Mouse (Mus musculus): ENCODE measurements around the gene Dcaf10. TPM values are rescaled to one million over a fixed set of nuclear protein-coding genes. Genes with fewer than 3 reads are reported as not detected.
A peak's percentile ranks its signal among the peaks of the same experiment; 100 is the strongest.
"Not testable (repeated sequence)": the region's sequence is repeated elsewhere in the genome, so short reads cannot be mapped to it uniquely, and the experiment has no call there.

Dcaf10 gene
- polyA plus RNA-seq, 1 experiment from 2014 or later: 15.6 TPM

- Histone ChIP-seq H3K9ac (peak within 1 kb of the TSS; percentile 99), H3K27me3 (replicated peaks) (no peaks in the 10 kb centered on the region), H3K4me2 (peak within 1 kb of the TSS; percentile 84), H3K36me3 (peaks cover 16% of the 10 kb centered on the region), H3K4me1 (replicated peaks) (peaks cover 18% of the 10 kb centered on the region), H3K27ac (ENCODE audit: poor library complexity, severe bottlenecking) (peak within 1 kb of the TSS; percentile 99), H3K4me3 (peak within 1 kb of the TSS; percentile 99), H3K9me3 (replicated peaks) (no peaks in the 10 kb centered on the region)
- peak; percentile 89 for ATAC-seq (ENCODE audit: insufficient number of reproducible peaks, low FRiP score)
- WGBS: under 1% methylated on average over 76 of the region's 76 CpGs
Observed at GRCm38 (mm10) chr4:45342286-45343155, 620 bp downstream of the Dcaf10 start, which contains the start of gene Exosc3. TSS of gene Exosc3 (minus strand) at chr4:45342732.

- Histone ChIP-seq H3K4me1 (replicated peaks) (no peaks in the 10 kb centered on the region), H3K27me3 (replicated peaks) (no peaks in the 10 kb centered on the region), H3K4me2 (no peak overlapping the region), H3K4me3 (no peak overlapping the region), H3K9me3 (replicated peaks) (no peaks in the 10 kb centered on the region), H3K9ac (no peak overlapping the region), H3K36me3 (peaks cover 22% of the 10 kb centered on the region), H3K27ac (ENCODE audit: poor library complexity, severe bottlenecking) (no peak overlapping the region)
- WGBS: 91% methylated on average over 3 of the region's 3 CpGs
- no peak for ATAC-seq (ENCODE audit: insufficient number of reproducible peaks, low FRiP score)
Observed at GRCm38 (mm10) chr4:45356653-45357052, 14.8 kb downstream of the Dcaf10 start.

- WGBS: 82% methylated on average over 3 of the region's 3 CpGs
- H3K4me2 ChIP-seq: no peak overlapping the region
- no peaks in the 10 kb centered on the region for H3K4me1 ChIP-seq (replicated peaks)
- H3K9me3 ChIP-seq (replicated peaks): no peaks in the 10 kb centered on the region
- no peaks in the 10 kb centered on the region for H3K27me3 ChIP-seq (replicated peaks)
- H3K36me3 ChIP-seq: peaks cover 70% of the 10 kb centered on the region
- no peak overlapping the region for H3K27ac ChIP-seq (ENCODE audit: poor library complexity, severe bottlenecking)
- no peak for ATAC-seq (ENCODE audit: insufficient number of reproducible peaks, low FRiP score)
- H3K4me3 ChIP-seq: no peak overlapping the region
- no peak overlapping the region for H3K9ac ChIP-seq
Observed at GRCm38 (mm10) chr4:45371261-45371660, 29.4 kb downstream of the Dcaf10 start.

- no peak overlapping the region for H3K4me3 ChIP-seq
- 85% methylated on average over 5 of the region's 5 CpGs for WGBS
Observed at GRCm38 (mm10) chr4:45374879-45375278, 33.0 kb downstream of the Dcaf10 start.

GRCm38 (mm10) chr4:45376573-45376972 is 34.7 kb downstream of the Dcaf10 start:
- Histone ChIP-seq H3K36me3 (peaks cover 62% of the 10 kb centered on the region), H3K27me3 (replicated peaks) (no peaks in the 10 kb centered on the region), H3K4me3 (no peak overlapping the region), H3K27ac (ENCODE audit: poor library complexity, severe bottlenecking) (no peak overlapping the region), H3K4me2 (no peak overlapping the region), H3K4me1 (replicated peaks) (no peaks in the 10 kb centered on the region), H3K9me3 (replicated peaks) (no peaks in the 10 kb centered on the region), H3K9ac (no peak overlapping the region)
- no peak for ATAC-seq (ENCODE audit: insufficient number of reproducible peaks, low FRiP score)
- WGBS: 84% methylated on average over 4 of the region's 4 CpGs

More at GRCm38 (mm10) chr4:45374879-45375278, 33.0 kb downstream of the Dcaf10 start:
- Histone ChIP-seq H3K4me1 (replicated peaks) (no peaks in the 10 kb centered on the region), H3K9ac (no peak overlapping the region), H3K27me3 (replicated peaks) (no peaks in the 10 kb centered on the region), H3K36me3 (peaks cover 76% of the 10 kb centered on the region), H3K27ac (ENCODE audit: poor library complexity, severe bottlenecking) (no peak overlapping the region), H3K4me2 (no peak overlapping the region), H3K9me3 (replicated peaks) (no peaks in the 10 kb centered on the region)
- ATAC-seq (ENCODE audit: insufficient number of reproducible peaks, low FRiP score): no peak

- not testable (repeated sequence) for H3K27ac ChIP-seq (ENCODE audit: poor library complexity, severe bottlenecking); H3K4me2 ChIP-seq; ATAC-seq (ENCODE audit: insufficient number of reproducible peaks, low FRiP score); H3K9ac ChIP-seq; H3K27me3 ChIP-seq (replicated peaks); H3K9me3 ChIP-seq (replicated peaks); H3K4me3 ChIP-seq; H3K4me1 ChIP-seq (replicated peaks)
- H3K36me3 ChIP-seq: peaks cover 22% of the 10 kb centered on the region
- WGBS: 86% methylated on average over 10 of the region's 10 CpGs
Observed at GRCm38 (mm10) chr4:45380903-45381580, 39.1 kb downstream of the Dcaf10 start.

- not testable (repeated sequence) for H3K27ac ChIP-seq (ENCODE audit: poor library complexity, severe bottlenecking); H3K9me3 ChIP-seq (replicated peaks); ATAC-seq (ENCODE audit: insufficient number of reproducible peaks, low FRiP score); H3K27me3 ChIP-seq (replicated peaks); H3K4me2 ChIP-seq; H3K4me1 ChIP-seq (replicated peaks); H3K9ac ChIP-seq; H3K4me3 ChIP-seq
- H3K36me3 ChIP-seq: peaks cover 12% of the 10 kb centered on the region
- WGBS: 37% methylated on average over 2 of the region's 2 CpGs
Observed at GRCm38 (mm10) chr4:45382133-45382532, 40.2 kb downstream of the Dcaf10 start.

- WGBS: 84% methylated on average over 5 of the region's 5 CpGs
- not testable (repeated sequence) for ATAC-seq (ENCODE audit: insufficient number of reproducible peaks, low FRiP score); H3K9ac ChIP-seq; H3K27ac ChIP-seq (ENCODE audit: poor library complexity, severe bottlenecking); H3K4me2 ChIP-seq; H3K36me3 ChIP-seq; H3K4me1 ChIP-seq (replicated peaks); H3K27me3 ChIP-seq (replicated peaks); H3K9me3 ChIP-seq (replicated peaks); H3K4me3 ChIP-seq
Observed at GRCm38 (mm10) chr4:45387296-45387695, 45.4 kb downstream of the Dcaf10 start.

- no peak overlapping the region for H3K4me2 ChIP-seq
- no peaks in the 10 kb centered on the region for H3K4me1 ChIP-seq (replicated peaks)
- H3K27ac ChIP-seq (ENCODE audit: poor library complexity, severe bottlenecking): no peak overlapping the region
- no peak for ATAC-seq (ENCODE audit: insufficient number of reproducible peaks, low FRiP score)
- H3K27me3 ChIP-seq (replicated peaks): no peaks in the 10 kb centered on the region
- WGBS: 70% methylated on average over 4 of the region's 4 CpGs
- H3K9me3 ChIP-seq (replicated peaks): no peaks in the 10 kb centered on the region
- H3K9ac ChIP-seq: no peak overlapping the region
- no peak overlapping the region for H3K4me3 ChIP-seq
- peaks cover 12% of the 10 kb centered on the region for H3K36me3 ChIP-seq
Observed at GRCm38 (mm10) chr4:45392099-45392498, 50.2 kb downstream of the Dcaf10 start.

- H3K36me3 ChIP-seq: peaks cover 17% of the 10 kb centered on the region
- 63% methylated on average over 11 of the region's 11 CpGs for WGBS
- no peak overlapping the region for H3K4me2 ChIP-seq
- no peak overlapping the region for H3K27ac ChIP-seq (ENCODE audit: poor library complexity, severe bottlenecking)
- H3K4me1 ChIP-seq (replicated peaks): no peaks in the 10 kb centered on the region
- no peak overlapping the region for H3K9ac ChIP-seq
- no peak overlapping the region for H3K4me3 ChIP-seq
- no peaks in the 10 kb centered on the region for H3K9me3 ChIP-seq (replicated peaks)
- ATAC-seq (ENCODE audit: insufficient number of reproducible peaks, low FRiP score): no peak
- H3K27me3 ChIP-seq (replicated peaks): no peaks in the 10 kb centered on the region
Observed at GRCm38 (mm10) chr4:45392572-45392971, 50.7 kb downstream of the Dcaf10 start.

- Histone ChIP-seq H3K9me3 (replicated peaks) (no peaks in the 10 kb centered on the region), H3K36me3 (peaks cover 21% of the 10 kb centered on the region), H3K4me1 (replicated peaks) (no peaks in the 10 kb centered on the region), H3K4me2 (no peak overlapping the region), H3K27me3 (replicated peaks) (no peaks in the 10 kb centered on the region), H3K9ac (no peak overlapping the region), H3K27ac (ENCODE audit: poor library complexity, severe bottlenecking) (no peak overlapping the region), H3K4me3 (no peak overlapping the region)
- ATAC-seq (ENCODE audit: insufficient number of reproducible peaks, low FRiP score): no peak
- 81% methylated on average over 8 of the region's 8 CpGs for WGBS
Observed at GRCm38 (mm10) chr4:45392994-45393393, 51.1 kb downstream of the Dcaf10 start.

Measured in heart, embryonic 12.5 days (tissue).